27 mouse cellular contexts compared by ENCODE assay signal in genomic region chrX:112947521-112947920, GRCm38 (mm10).
A peak's percentile ranks its signal among the peaks of the same experiment; 100 is the strongest.
DNase-seq lines count a peak whose midpoint lies in the region; ATAC-seq lines count a peak whose summit lies in the region.
"Had no signal": no experiment of that assay in that cellular context is flagged by ENCODE, and none has a peak within 500 bp of the region (broad histone marks: within the 10 kb centered on the region; RNA-seq: fewer than 3 reads in every experiment).

No protein-coding gene starts in this region.

- no peak overlapping the region for H3K4me2 ChIP-seq in hindbrain, embryonic 12.5 days (replicated peaks)
- H3K4me2 ChIP-seq: embryonic facial prominence, embryonic 13.5 days; embryonic facial prominence, embryonic 15.5 days; forebrain, embryonic 12.5 days had no signal

- no peaks in the 10 kb centered on the region for H3K9me3 ChIP-seq in hindbrain, embryonic 12.5 days (replicated peaks)
- H3K9me3 ChIP-seq: embryonic facial prominence, embryonic 13.5 days; embryonic facial prominence, embryonic 15.5 days; forebrain, embryonic 10.5 days; forebrain, embryonic 12.5 days; G1E had no signal

- peak; percentile 86 for ATAC-seq in activated CD4-positive, CD25-positive, alpha-beta regulatory T cell, adult 4 months
- peak; percentile 79 for ATAC-seq in inflammation-experienced regulatory T-cells, adult 6 months
- no peak for ATAC-seq in hindbrain, embryonic 12.5 days (ENCODE audit: low FRiP score)
- ATAC-seq: forebrain, embryonic 14.5 days; forebrain, embryonic 16.5 days; Patski had no signal

- no peaks in the 10 kb centered on the region for H3K27me3 ChIP-seq in hindbrain, embryonic 12.5 days
- H3K27me3 ChIP-seq: CH12.LX; embryonic facial prominence, embryonic 13.5 days; embryonic facial prominence, embryonic 15.5 days; forebrain, embryonic 12.5 days had no signal

- H3K27ac ChIP-seq in hindbrain, embryonic 12.5 days = no peak overlapping the region
- H3K27ac ChIP-seq: embryonic facial prominence, embryonic 13.5 days; embryonic facial prominence, embryonic 15.5 days; forebrain, embryonic 10.5 days; forebrain, embryonic 12.5 days had no signal

- no peaks in the 10 kb centered on the region for H3K36me3 ChIP-seq in hindbrain, embryonic 12.5 days
- H3K36me3 ChIP-seq: embryonic facial prominence, embryonic 13.5 days; embryonic facial prominence, embryonic 15.5 days; forebrain, embryonic 10.5 days; forebrain, embryonic 12.5 days; G1E had no signal

- peak; percentile 3 for DNase-seq in CD4-positive, CD25-positive, alpha-beta regulatory T cell, adult 2 months (ENCODE audit: low read depth, low spot score)
- DNase-seq in heart, adult 9 months (ENCODE audit: low spot score in 2 of 2) = no peak
- DNase-seq in kidney, adult 18-20 months = no peak
- DNase-seq in heart, postnatal 4 days = no peak
- DNase-seq: adrenal gland, adult 2 months; adrenal gland, postnatal 10 days; adrenal gland, postnatal 25 days; cerebellum, adult 11 months; cerebellum, adult 18-20 months; cerebellum, adult 8-10 months; cerebellum, adult 9-11 months; cerebellum, postnatal 14 days; cerebellum, postnatal 36 days; embryo, embryonic 11 days had no signal

- no peak overlapping the region for H3K9ac ChIP-seq in hindbrain, embryonic 12.5 days
- H3K9ac ChIP-seq: embryonic facial prominence, embryonic 13.5 days; embryonic facial prominence, embryonic 15.5 days; forebrain, embryonic 12.5 days had no signal

- no peak overlapping the region for H3K4me3 ChIP-seq in hindbrain, embryonic 12.5 days
- H3K4me3 ChIP-seq: embryonic facial prominence, embryonic 13.5 days; embryonic facial prominence, embryonic 15.5 days; erythroblast, embryonic 14.5 days; forebrain, embryonic 10.5 days; forebrain, embryonic 12.5 days had no signal

- no peaks in the 10 kb centered on the region for H3K4me1 ChIP-seq in hindbrain, embryonic 12.5 days
- H3K4me1 ChIP-seq: embryonic facial prominence, embryonic 13.5 days; embryonic facial prominence, embryonic 15.5 days; forebrain, embryonic 10.5 days; forebrain, embryonic 12.5 days had no signal

- 83% methylated on average over 4 of the region's 4 CpGs for WGBS in hindbrain, embryonic 12.5 days
